Mouse (Mus musculus) forebrain, embryonic 15.5 days (tissue): ENCODE measurements around the gene Gm12248. TPM values are rescaled to one million over a fixed set of nuclear protein-coding genes. Genes with fewer than 3 reads are reported as not detected.
"Not testable (repeated sequence)": the region's sequence is repeated elsewhere in the genome, so short reads cannot be mapped to it uniquely, and the experiment has no call there.

Experiments
- ATAC-seq: fragments of 200-750 bp; cut with Nextera tagmentation; replicated peaks from 2 replicates; pipeline ENCODE4 v1.8.0; 2017; ENCODE audit warnings: mild to moderate bottlenecking, moderate TSS enrichment, moderate library complexity
- H3K27ac ChIP-seq: fragments of 300-500 bp; sonication (generic); replicated peaks from 2 replicates; pipeline ENCODE4 v1.5.1; 2015; ENCODE audit warnings: mild to moderate bottlenecking, inconsistent platforms
- H3K27me3 ChIP-seq: fragments of 300-500 bp; sonication (generic); 2 replicates; pipeline ENCODE4 v1.6.1; 2015; ENCODE audit warnings: inconsistent platforms
- H3K36me3 ChIP-seq: fragments of 300-500 bp; sonication (generic); 2 replicates; pipeline ENCODE4 v1.6.1; 2015; ENCODE audit warnings: mild to moderate bottlenecking, inconsistent platforms
- H3K4me1 ChIP-seq: fragments of 300-500 bp; sonication (generic); 2 replicates; pipeline ENCODE4 v1.6.1; 2015; ENCODE audit warnings: inconsistent platforms
- H3K4me2 ChIP-seq: fragments of 300-500 bp; sonication (generic); replicated peaks from 2 replicates; pipeline ENCODE4 v1.6.1; 2015; ENCODE audit warnings: mild to moderate bottlenecking, inconsistent platforms
- H3K4me3 ChIP-seq: fragments of 300-500 bp; sonication (generic); 2 replicates; pipeline ENCODE4 v1.5.1; 2015; ENCODE audit warnings: mild to moderate bottlenecking, inconsistent platforms
- H3K9ac ChIP-seq: fragments of 300-500 bp; sonication (generic); replicated peaks from 2 replicates; pipeline ENCODE4 v1.6.1; 2015; ENCODE audit warnings: mild to moderate bottlenecking, inconsistent platforms
- H3K9me3 ChIP-seq: fragments of 300-500 bp; sonication (generic); 2 replicates; pipeline ENCODE4 v1.6.1; 2016; ENCODE audit warnings: inconsistent platforms
- WGBS: fragments of 180-500 bp; shearing (Covaris S2); methylation state at CpG from one replicate; pipeline ENCODE4 v1.1.7; 2015; ENCODE audit warnings: mixed read lengths; 5-methylcytosine and 5-hydroxymethylcytosine counted together
- polyA plus RNA-seq: library from polyadenylated mRNA; unstranded; fragments of >200 nt; fragmentation: Nextera tagmentation; extraction: Ambion mirVana; gene quantifications from 2 replicates; pipeline ENCODE4 v1.2.1, GENCODE M21; 2015

The Gm12248 gene
- polyA plus RNA-seq, 1 experiment from 2014 or later: not detected

GRCm38 (mm10) chr11:58065025-58065424, 27.9 kb downstream of the Gm12248 start:
- peaks cover 9% of the 10 kb centered on the region; the same call in 1 of the 2 replicates for H3K36me3 ChIP-seq
- no peaks in the 10 kb centered on the region for H3K27me3 ChIP-seq
- H3K4me1 ChIP-seq: peaks cover 7% of the 10 kb centered on the region
- H3K4me3 ChIP-seq: no peak overlapping the region
- WGBS: 85% methylated on average over 4 of the region's 4 CpGs
- H3K27ac ChIP-seq: no peak overlapping the region
- no peaks in the 10 kb centered on the region for H3K9me3 ChIP-seq
- H3K9ac ChIP-seq: no peak overlapping the region
- ATAC-seq: no peak
- no peak overlapping the region for H3K4me2 ChIP-seq

DNA sequence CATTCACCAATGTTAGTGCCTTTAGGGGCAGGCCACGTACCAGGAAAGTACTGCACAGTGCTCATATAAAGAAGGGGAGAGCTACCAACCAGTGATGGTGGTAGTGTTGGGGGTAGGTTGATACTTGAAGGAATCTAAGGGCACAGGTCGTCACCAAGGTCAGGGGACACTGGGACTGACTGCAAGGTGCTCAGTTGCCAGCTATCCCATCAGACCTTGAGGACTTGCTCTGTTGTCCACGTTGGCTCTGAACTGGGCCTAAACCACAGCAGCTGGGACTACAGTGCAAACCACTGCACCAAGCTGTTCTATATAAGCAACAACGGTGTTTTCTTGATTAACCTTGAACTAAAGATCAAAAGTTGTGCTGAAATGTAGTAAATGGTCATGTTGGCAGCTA, 30.3 kb downstream of the Gm12248 start:
- 92% methylated on average over 4 of the region's 4 CpGs for WGBS
- Histone ChIP-seq H3K4me2 (no peak overlapping the region), H3K4me3 (no peak overlapping the region), H3K4me1 (peaks cover 7% of the 10 kb centered on the region), H3K27ac (no peak overlapping the region), H3K36me3 (peaks cover 24% of the 10 kb centered on the region), H3K9ac (no peak overlapping the region), H3K9me3 (no peaks in the 10 kb centered on the region), H3K27me3 (no peaks in the 10 kb centered on the region)
- ATAC-seq: no peak

DNA sequence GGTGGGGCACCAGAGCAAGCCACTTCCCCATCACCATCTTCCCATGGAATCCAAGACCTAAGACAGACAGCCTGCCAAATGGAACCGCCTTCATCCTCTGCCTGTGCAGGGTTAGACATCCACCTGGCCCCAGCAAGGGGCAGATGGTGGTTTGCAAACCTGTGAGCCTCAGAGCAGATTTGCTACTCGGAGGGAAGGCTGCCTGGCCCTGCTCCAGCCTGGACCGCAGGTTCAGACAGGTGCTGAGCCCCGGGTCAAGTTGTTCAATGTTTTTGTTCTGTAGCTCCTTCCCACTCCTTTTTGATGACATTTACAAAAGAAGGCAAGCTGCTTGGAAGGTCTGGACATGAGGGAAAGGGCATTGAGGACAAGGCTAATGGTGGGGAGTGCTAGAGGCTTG, 31.7 kb downstream of the Gm12248 start:
- not testable (repeated sequence) for H3K4me3 ChIP-seq, H3K4me1 ChIP-seq, ATAC-seq, H3K4me2 ChIP-seq, H3K27me3 ChIP-seq, H3K9me3 ChIP-seq, H3K27ac ChIP-seq, H3K9ac ChIP-seq
- 89% methylated on average over 4 of the region's 4 CpGs for WGBS
- peaks cover 36% of the 10 kb centered on the region for H3K36me3 ChIP-seq

DNA sequence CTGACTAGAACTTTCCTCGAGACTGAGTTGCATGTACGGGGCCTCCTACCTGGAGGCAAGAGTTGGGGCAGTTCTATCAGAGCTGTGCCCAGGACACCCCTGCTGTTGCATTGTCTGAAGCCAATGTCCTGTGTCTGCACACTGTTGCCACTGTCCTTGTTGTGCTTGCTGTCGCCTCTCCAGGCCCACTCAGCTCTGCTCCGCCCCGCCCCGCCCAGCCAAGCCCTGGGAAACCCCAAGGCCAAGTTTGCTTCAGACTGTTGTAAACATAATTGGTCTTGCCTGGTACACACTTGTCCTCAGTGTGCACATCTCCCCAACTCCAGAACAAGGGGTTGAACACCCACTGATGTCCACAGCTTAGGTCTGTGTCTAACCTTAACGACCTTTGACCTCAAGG, 33.2 kb downstream of the Gm12248 start:
- ATAC-seq: not testable (repeated sequence)

DNA sequence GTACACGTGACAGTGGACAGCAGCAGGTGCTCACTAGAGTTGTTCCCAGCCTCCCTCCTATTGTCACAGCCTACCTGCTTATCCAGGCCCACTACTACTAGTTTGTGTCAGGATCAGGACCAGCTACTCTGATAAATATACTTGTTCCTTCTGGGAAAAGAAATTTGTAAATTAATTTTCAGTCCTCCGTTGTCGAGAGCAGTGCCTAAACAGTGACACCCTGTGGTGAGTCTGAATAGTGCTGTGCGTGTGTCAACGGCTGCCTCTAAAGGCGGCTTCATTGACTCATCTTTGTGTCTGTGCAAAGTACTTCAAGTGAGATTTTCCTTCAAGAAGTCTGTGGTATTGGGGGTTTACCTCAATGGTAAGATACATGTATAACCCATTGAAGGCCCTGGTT, 35.5 kb downstream of the Gm12248 start:
- WGBS: 42% methylated on average over 6 of the region's 6 CpGs
- H3K4me1 ChIP-seq: no peaks in the 10 kb centered on the region
- 0 out of 2 replicates have a peak, but pooled peaks have one; percentile 23 for ATAC-seq
- H3K27me3 ChIP-seq: no peaks in the 10 kb centered on the region
- no peak overlapping the region for H3K9ac ChIP-seq
- no peak overlapping the region for H3K4me2 ChIP-seq
- no peak overlapping the region for H3K4me3 ChIP-seq
- no peaks in the 10 kb centered on the region for H3K9me3 ChIP-seq
- H3K36me3 ChIP-seq: peaks cover 72% of the 10 kb centered on the region
- H3K27ac ChIP-seq: no peak overlapping the region

More for the DNA sequence above, 33.2 kb downstream of the Gm12248 start:
- not testable (repeated sequence) for H3K4me2 ChIP-seq, H3K9ac ChIP-seq, H3K27me3 ChIP-seq, H3K9me3 ChIP-seq, H3K4me3 ChIP-seq, H3K4me1 ChIP-seq, H3K27ac ChIP-seq
- WGBS: 90% methylated on average over 7 of the region's 7 CpGs
- H3K36me3 ChIP-seq: peaks cover 50% of the 10 kb centered on the region

DNA sequence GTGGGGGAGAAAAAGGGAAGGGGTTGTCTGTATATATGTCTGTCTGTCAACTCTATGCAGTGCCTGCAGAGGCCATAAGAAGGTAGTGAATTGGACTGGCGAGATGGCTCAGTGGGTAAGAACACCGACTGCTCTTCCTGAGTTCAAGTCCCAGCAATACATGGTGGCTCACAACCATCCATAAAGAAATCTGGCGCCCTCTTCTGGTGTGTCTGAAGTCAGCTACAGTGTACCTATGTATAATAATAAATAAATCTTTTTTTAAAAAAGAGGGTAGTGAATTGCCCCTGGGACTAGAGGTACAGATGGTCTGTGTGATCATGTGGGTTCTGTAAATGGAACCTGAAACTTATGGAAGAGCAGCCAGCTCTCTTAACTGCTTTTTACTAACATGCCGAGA, 46.5 kb downstream of the Gm12248 start:
- no peaks in the 10 kb centered on the region for H3K4me1 ChIP-seq
- H3K27ac ChIP-seq: no peak overlapping the region
- H3K4me2 ChIP-seq: no peak overlapping the region
- no peak overlapping the region for H3K9ac ChIP-seq
- H3K4me3 ChIP-seq: no peak overlapping the region
- no peaks in the 10 kb centered on the region for H3K27me3 ChIP-seq
- peaks cover 55% of the 10 kb centered on the region for H3K36me3 ChIP-seq
- no peak for ATAC-seq
- 80% methylated on average over 4 of the region's 4 CpGs for WGBS
- H3K9me3 ChIP-seq: no peaks in the 10 kb centered on the region

- Histone ChIP-seq H3K9me3 (no peaks in the 10 kb centered on the region), H3K36me3 (peaks cover 24% of the 10 kb centered on the region; the same call in 1 of the 2 replicates), H3K27me3 (no peaks in the 10 kb centered on the region), H3K27ac (no peak overlapping the region), H3K4me2 (no peak overlapping the region), H3K9ac (no peak overlapping the region), H3K4me1 (no peaks in the 10 kb centered on the region), H3K4me3 (no peak overlapping the region)
- 91% methylated on average over 5 of the region's 5 CpGs for WGBS
- no peak for ATAC-seq
Observed at GRCm38 (mm10) chr11:58042861-58043431, 50.0 kb downstream of the Gm12248 start.

DNA sequence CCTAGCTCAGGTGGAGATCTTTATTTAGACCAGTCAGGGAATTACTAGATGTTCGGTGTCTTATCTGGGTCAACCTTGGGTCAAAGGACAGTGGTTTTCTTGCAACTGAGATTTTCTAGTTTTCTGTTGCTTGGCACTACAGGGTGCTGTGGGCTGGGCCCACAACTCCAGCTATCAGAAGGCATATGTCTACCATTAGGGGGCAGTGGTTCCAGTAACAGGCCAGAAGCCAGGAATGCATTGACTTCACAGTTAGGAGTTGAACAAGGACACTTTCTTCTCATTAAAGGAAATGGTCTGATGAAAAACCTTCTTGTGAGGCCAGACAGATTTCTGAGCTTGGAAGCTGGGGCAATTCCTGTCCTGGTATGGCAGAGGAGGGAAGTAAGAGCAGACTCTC, 53.9 kb downstream of the Gm12248 start:
- Histone ChIP-seq H3K36me3 (peaks cover 17% of the 10 kb centered on the region; the same call in 1 of the 2 replicates), H3K27ac (no peak overlapping the region), H3K4me2 (no peak overlapping the region), H3K9ac (no peak overlapping the region), H3K4me3 (no peak overlapping the region), H3K9me3 (no peaks in the 10 kb centered on the region), H3K27me3 (no peaks in the 10 kb centered on the region), H3K4me1 (0 out of 2 replicates have a peak, but pooled peaks cover 4% of the 10 kb centered on the region)
- WGBS: 87% methylated on average over 1 of the region's 1 CpGs
- no peak for ATAC-seq

DNA sequence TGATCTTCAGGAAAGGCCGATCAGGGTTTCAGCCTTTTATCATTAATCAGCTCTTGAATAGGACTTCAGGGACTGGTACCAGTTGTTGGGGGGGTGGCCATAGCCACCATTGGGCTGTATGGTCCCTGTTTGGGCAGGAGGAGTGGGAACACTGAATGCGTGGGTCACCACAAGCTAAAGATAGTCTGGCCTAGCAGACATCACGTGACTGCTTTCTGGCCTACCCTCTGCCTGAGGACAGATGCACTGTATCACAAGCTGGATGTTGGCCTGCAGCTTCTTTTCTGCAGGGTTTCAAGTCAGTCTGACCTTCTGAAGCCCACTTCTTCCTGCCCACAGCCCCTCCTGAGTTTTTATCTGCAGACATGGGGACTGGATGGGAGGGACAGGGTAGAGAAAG, 59.3 kb downstream of the Gm12248 start:
- H3K27ac ChIP-seq: no peak overlapping the region
- no peak overlapping the region for H3K9ac ChIP-seq
- H3K9me3 ChIP-seq: no peaks in the 10 kb centered on the region
- no peak overlapping the region for H3K4me2 ChIP-seq
- H3K27me3 ChIP-seq: no peaks in the 10 kb centered on the region
- H3K4me1 ChIP-seq: 0 out of 2 replicates have a peak, but pooled peaks cover 4% of the 10 kb centered on the region
- WGBS: 86% methylated on average over 3 of the region's 3 CpGs
- H3K36me3 ChIP-seq: no peaks in the 10 kb centered on the region
- H3K4me3 ChIP-seq: no peak overlapping the region
- no peak for ATAC-seq

DNA sequence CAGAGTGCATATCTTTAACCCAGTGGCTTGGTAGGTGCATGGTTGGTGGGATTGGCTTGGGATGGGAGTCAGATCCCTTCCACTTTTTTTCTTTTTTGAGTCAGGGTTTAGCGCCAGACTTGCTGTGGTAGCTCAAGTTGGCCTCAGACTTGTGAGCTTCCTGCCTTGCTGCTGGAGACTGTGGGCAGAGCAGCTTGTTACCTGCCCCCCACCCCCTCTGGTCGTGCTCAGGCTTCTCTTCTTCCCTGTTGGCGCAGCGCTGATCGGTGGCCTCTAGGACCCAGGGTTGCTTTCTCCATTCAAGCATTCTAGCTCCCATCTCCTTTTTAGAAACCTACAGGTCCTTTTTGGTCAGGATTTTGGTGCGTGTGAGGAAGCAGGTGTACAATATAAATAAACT, 61.8 kb downstream of the Gm12248 start:
- no peak for ATAC-seq
- Histone ChIP-seq H3K4me2 (no peak overlapping the region), H3K4me3 (no peak overlapping the region), H3K4me1 (0 out of 2 replicates have a peak, but pooled peaks cover 4% of the 10 kb centered on the region), H3K9ac (no peak overlapping the region), H3K36me3 (no peaks in the 10 kb centered on the region), H3K9me3 (no peaks in the 10 kb centered on the region), H3K27ac (no peak overlapping the region), H3K27me3 (no peaks in the 10 kb centered on the region)
- WGBS: 83% methylated on average over 6 of the region's 6 CpGs

GRCm38 (mm10) chr11:58029869-58030268, 63.1 kb downstream of the Gm12248 start:
- 87% methylated on average over 2 of the region's 2 CpGs for WGBS
- ATAC-seq: no peak

DNA sequence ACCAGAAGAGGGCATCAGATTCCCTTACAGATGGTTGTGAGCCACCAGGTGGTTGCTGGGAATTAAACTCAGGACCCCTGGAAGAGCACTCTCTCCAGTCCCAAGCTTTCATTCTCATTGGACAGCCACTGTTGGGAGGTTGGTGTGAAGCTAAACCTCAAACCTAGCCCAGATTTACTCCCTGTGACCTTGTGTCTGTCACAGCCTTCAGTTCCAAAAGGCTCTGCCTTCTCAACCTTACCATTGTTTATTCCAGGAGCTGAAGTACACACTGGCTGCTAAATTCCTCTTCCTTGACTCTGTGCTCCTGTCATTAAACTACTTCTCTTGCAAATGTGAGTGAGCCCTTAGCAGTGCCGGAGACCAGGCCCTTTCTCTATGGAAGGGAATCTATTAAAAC, 64.0 kb downstream of the Gm12248 start:
- WGBS: 97% methylated on average over 1 of the region's 1 CpGs
- Histone ChIP-seq H3K9ac (no peak overlapping the region), H3K9me3 (no peaks in the 10 kb centered on the region), H3K4me3 (no peak overlapping the region), H3K36me3 (no peaks in the 10 kb centered on the region), H3K4me1 (no peaks in the 10 kb centered on the region), H3K4me2 (no peak overlapping the region), H3K27me3 (no peaks in the 10 kb centered on the region), H3K27ac (no peak overlapping the region)
- ATAC-seq: no peak

More at GRCm38 (mm10) chr11:58029869-58030268, 63.1 kb downstream of the Gm12248 start:
- Histone ChIP-seq H3K27me3 (no peaks in the 10 kb centered on the region), H3K4me3 (no peak overlapping the region), H3K9ac (no peak overlapping the region), H3K4me1 (no peaks in the 10 kb centered on the region), H3K36me3 (no peaks in the 10 kb centered on the region), H3K9me3 (no peaks in the 10 kb centered on the region), H3K4me2 (no peak overlapping the region), H3K27ac (no peak overlapping the region)

DNA sequence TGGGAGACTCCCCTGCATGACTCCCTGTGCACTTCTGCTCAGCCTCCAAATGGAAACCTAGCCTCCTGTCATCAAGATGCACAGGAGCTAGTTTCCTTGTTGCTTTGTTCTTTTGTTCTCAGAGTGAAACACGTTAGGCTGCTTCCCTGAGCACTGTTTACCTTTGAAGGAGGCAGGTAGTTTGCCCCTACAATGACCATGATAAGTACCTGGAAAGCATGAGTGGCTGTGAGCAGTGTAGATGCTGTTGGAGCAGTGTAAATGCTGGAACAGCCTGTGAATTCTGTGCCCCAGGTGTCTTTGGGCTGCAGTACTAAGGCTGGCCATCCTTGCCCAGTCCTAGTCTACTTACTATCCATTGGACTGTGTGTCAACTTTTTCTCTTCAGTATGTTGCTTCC, 66.1 kb downstream of the Gm12248 start:
- no peak for ATAC-seq
- H3K36me3 ChIP-seq: no peaks in the 10 kb centered on the region
- WGBS: 53% methylated on average over 1 of the region's 1 CpGs
- H3K4me2 ChIP-seq: no peak overlapping the region
- no peak overlapping the region for H3K4me3 ChIP-seq
- H3K27ac ChIP-seq: no peak overlapping the region
- H3K27me3 ChIP-seq: no peaks in the 10 kb centered on the region
- no peak overlapping the region for H3K9ac ChIP-seq
- H3K4me1 ChIP-seq: no peaks in the 10 kb centered on the region
- no peaks in the 10 kb centered on the region for H3K9me3 ChIP-seq
